In the genomic region with DNA sequence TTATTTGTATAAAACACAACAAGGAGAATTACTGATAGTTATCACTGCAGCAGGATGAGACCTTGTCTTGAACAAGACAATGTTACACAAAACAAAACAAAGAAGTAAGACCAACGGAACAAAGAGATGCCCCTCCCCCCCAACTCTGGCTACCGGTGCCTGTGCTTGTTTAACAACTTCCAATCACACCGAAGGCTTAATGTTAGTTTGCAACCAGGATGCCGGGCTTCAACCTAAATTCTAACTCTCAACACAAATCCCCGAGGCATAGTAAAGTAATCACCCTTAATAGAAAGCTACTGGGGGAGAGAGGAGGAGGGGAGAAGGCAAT, we compare ENCODE assay signal across 8 mouse cellular contexts.
DNase-seq lines count a peak whose midpoint lies in the region; ATAC-seq and TF ChIP-seq lines count a peak whose summit lies in the region.

No protein-coding gene starts in this region.

- ATAC-seq in cerebellum, adult (ENCODE audit: insufficient number of reproducible peaks, low FRiP score, low TSS enrichment): no peak
- ATAC-seq in limb, embryonic 14.5 days (ENCODE audit: low FRiP score, low read depth): no peak
- no peak for ATAC-seq in midbrain, embryonic 14.5 days (ENCODE audit: low FRiP score, low TSS enrichment)

- no peaks in the 10 kb centered on the region for H3K36me3 ChIP-seq in spleen, adult 2 months (ENCODE audit: control insufficient read depth, insufficient read depth, low read length)
- H3K36me3 ChIP-seq in limb, embryonic 14.5 days (ENCODE audit: control insufficient read depth, insufficient read depth, low read length): no peaks in the 10 kb centered on the region
- H3K36me3 ChIP-seq in midbrain, embryonic 14.5 days (ENCODE audit: control insufficient read depth, insufficient read depth, low read length): no peaks in the 10 kb centered on the region

- H3K4me1 ChIP-seq in spleen, adult 2 months (ENCODE audit: control insufficient read depth, insufficient read depth, insufficient read length): peaks cover 5% of the 10 kb centered on the region; the same call in 1 of the 2 replicates
- H3K4me1 ChIP-seq in limb, embryonic 14.5 days (ENCODE audit: control insufficient read depth, insufficient read depth, low read length): peaks cover 6% of the 10 kb centered on the region
- peaks cover 8% of the 10 kb centered on the region for H3K4me1 ChIP-seq in midbrain, embryonic 14.5 days (ENCODE audit: control insufficient read depth, insufficient read depth, low read length)

- H3K27ac ChIP-seq in spleen, adult 2 months (ENCODE audit: insufficient read depth, low read length): peak overlapping the region; percentile 49
- H3K27ac ChIP-seq in limb, embryonic 14.5 days (replicated peaks; ENCODE audit: low read depth, low read length): peak overlapping the region; percentile 89
- H3K27ac ChIP-seq in midbrain, embryonic 14.5 days (replicated peaks; ENCODE audit: low read depth, low read length): peak overlapping the region; percentile 95

- H3K9me3 ChIP-seq in limb, embryonic 14.5 days (ENCODE audit: control insufficient read depth, low read length): no peaks in the 10 kb centered on the region
- H3K9me3 ChIP-seq in midbrain, embryonic 14.5 days (ENCODE audit: control insufficient read depth, low read length): no peaks in the 10 kb centered on the region

- WGBS in spleen, adult 2 months: 11% methylated on average over 5 of the region's 5 CpGs
- 6% methylated on average over 5 of the region's 5 CpGs for WGBS in limb, embryonic 14.5 days
- 7% methylated on average over 5 of the region's 5 CpGs for WGBS in midbrain, embryonic 14.5 days

- peak overlapping the region; percentile 51 for H3K4me2 ChIP-seq in limb, embryonic 14.5 days (replicated peaks; ENCODE audit: low read depth, low read length, severe bottlenecking)
- H3K4me2 ChIP-seq in midbrain, embryonic 14.5 days (ENCODE audit: low read length): peak overlapping the region; percentile 63

- peak overlapping the region; percentile 80 for H3K4me3 ChIP-seq in spleen, adult 2 months (ENCODE audit: extremely low read depth, insufficient read depth, insufficient read length)
- peak overlapping the region; percentile 39 for H3K4me3 ChIP-seq in limb, embryonic 14.5 days (replicated peaks; ENCODE audit: low read length)
- peak overlapping the region; percentile 36 for H3K4me3 ChIP-seq in midbrain, embryonic 14.5 days (replicated peaks; ENCODE audit: low read depth, low read length)

- peak; percentile 67 to 77 for DNase-seq in cerebellum, postnatal 10 days
- DNase-seq in spleen, adult 2 months (ENCODE audit: low read depth in 1 of 2, low spot score in 2 of 2): peak in 1 of 2 experiments; percentile 12
- no peak for DNase-seq in spleen, postnatal 14 days (ENCODE audit: low spot score in 2 of 2)
- DNase-seq in heart, postnatal 4 days: peak; percentile 43
- DNase-seq in limb, embryonic 14.5 days (ENCODE audit: low spot score): no peak
- DNase-seq in midbrain, embryonic 14.5 days: no peak
- no peak for DNase-seq in urinary bladder, adult 18-20 months (ENCODE audit: low spot score in 2 of 2)

- TF ChIP-seq CTCF in spleen, adult 2 months (IDR thresholded peaks at IDR 0.05; ENCODE audit: extremely low read depth, insufficient read depth, insufficient read length, insufficient replicate concordance): no peak

- peak overlapping the region; percentile 49 for H3K9ac ChIP-seq in limb, embryonic 14.5 days (ENCODE audit: low read depth, low read length, severe bottlenecking)
- peak overlapping the region; percentile 50; the same call in 1 of the 2 replicates for H3K9ac ChIP-seq in midbrain, embryonic 14.5 days (replicated peaks; ENCODE audit: low read length)

- TF ChIP-seq POLR2A in spleen, adult 2 months (IDR thresholded peaks at IDR 0.05; ENCODE audit: low read depth, low read length): no peak
- TF ChIP-seq POLR2A in limb, embryonic 14.5 days (IDR thresholded peaks at IDR 0.05; ENCODE audit: borderline replicate concordance, extremely low read depth, insufficient read depth, insufficient read length): no peak

- no peaks in the 10 kb centered on the region for H3K27me3 ChIP-seq in spleen, adult 2 months (ENCODE audit: control insufficient read depth, insufficient read depth, low read length)
- H3K27me3 ChIP-seq in limb, embryonic 14.5 days (ENCODE audit: control insufficient read depth, insufficient read depth, low read length): no peaks in the 10 kb centered on the region
- H3K27me3 ChIP-seq in midbrain, embryonic 14.5 days (ENCODE audit: control insufficient read depth, insufficient read depth, low read length): no peaks in the 10 kb centered on the region

Comparison
In these comparisons a context has a peak if more than half of its experiments do, and no peak if none do; other contexts are left out.
1. DNase-seq: peak in cerebellum, postnatal 10 days (2 of 2) and heart, postnatal 4 days (single experiment); none in spleen, postnatal 14 days (0 of 2), limb, embryonic 14.5 days (single experiment), midbrain, embryonic 14.5 days (single experiment) and urinary bladder, adult 18-20 months (0 of 2).
2. Peak in every context shown above with its lines, with median percentiles within 50 percentile points of each other: H3K27ac ChIP-seq and H3K4me3 ChIP-seq.